Mouse (Mus musculus) layer of hippocampus, postnatal 14 days (tissue): ENCODE data around the gene St3gal4. TPM values are rescaled to one million over a fixed set of nuclear protein-coding genes. Genes with fewer than 3 reads are reported as not detected.

Experiments used
- DNase-seq, 2 experiments: peaks; one replicate each; pipeline ENCODE4 v3.0.0; 2021 to 2022; ENCODE audit warnings: low spot score in 2 of 2, mixed read lengths in 1 of 2
- total RNA-seq, 2 experiments: library from RNA; stranded (reverse); gene quantifications; 2 replicates each; pipeline ENCODE4 v1.2.3; 2021

St3gal4 gene
- total RNA-seq, 2 experiments from 2014 or later, result 26.5 to 28.6 TPM

GRCm38 (mm10) chr9:35108916-35109315 lies 10.2 kb downstream of the St3gal4 start:
- DNase-seq, result peak; percentile 82 to 93

GRCm38 (mm10) chr9:35108066-35108465 lies 11.0 kb downstream of the St3gal4 start:
- DNase-seq, result no peak

GRCm38 (mm10) chr9:35107396-35107795 lies 11.7 kb downstream of the St3gal4 start:
- DNase-seq, result no peak

- DNase-seq, result no peak
Observed at GRCm38 (mm10) chr9:35105884-35106880, 12.9 kb downstream of the St3gal4 start.

GRCm38 (mm10) chr9:35105438-35105837 lies 13.6 kb downstream of the St3gal4 start:
- DNase-seq, result no peak

- DNase-seq, result no peak
Observed at GRCm38 (mm10) chr9:35104711-35105110, 14.4 kb downstream of the St3gal4 start.

GRCm38 (mm10) chr9:35098762-35099161 lies 20.3 kb downstream of the St3gal4 start:
- DNase-seq, result no peak

GRCm38 (mm10) chr9:35097901-35098300 lies 21.2 kb downstream of the St3gal4 start:
- DNase-seq, result no peak

GRCm38 (mm10) chr9:35095726-35096125 lies 23.3 kb downstream of the St3gal4 start:
- no peak for DNase-seq

GRCm38 (mm10) chr9:35093350-35093749 lies 25.7 kb downstream of the St3gal4 start:
- DNase-seq, result no peak

GRCm38 (mm10) chr9:35092904-35093303 lies 26.2 kb downstream of the St3gal4 start:
- DNase-seq, result no peak

GRCm38 (mm10) chr9:35061446-35061845 lies 57.6 kb downstream of the St3gal4 start:
- DNase-seq, result no peak

GRCm38 (mm10) chr9:35059881-35060280 lies 59.2 kb downstream of the St3gal4 start:
- DNase-seq, result no peak

GRCm38 (mm10) chr9:35058596-35059354 lies 60.3 kb downstream of the St3gal4 start:
- no peak for DNase-seq

GRCm38 (mm10) chr9:35058186-35058585 lies 60.9 kb downstream of the St3gal4 start:
- DNase-seq, result no peak

- DNase-seq, result no peak
Observed at GRCm38 (mm10) chr9:35057631-35058030, 61.4 kb downstream of the St3gal4 start.

GRCm38 (mm10) chr9:35056611-35057010 lies 62.5 kb downstream of the St3gal4 start:
- DNase-seq, result no peak

- no peak for DNase-seq
Observed at GRCm38 (mm10) chr9:35055528-35056330, 63.3 kb downstream of the St3gal4 start.

GRCm38 (mm10) chr9:35053669-35054068 lies 65.4 kb downstream of the St3gal4 start:
- DNase-seq, result no peak

- no peak for DNase-seq
Observed at GRCm38 (mm10) chr9:35053081-35053480, 66.0 kb downstream of the St3gal4 start.

GRCm38 (mm10) chr9:35052671-35053070 lies 66.4 kb downstream of the St3gal4 start:
- DNase-seq, result no peak
